Mouse (Mus musculus): ENCODE results near the gene Pram1.

DNA sequence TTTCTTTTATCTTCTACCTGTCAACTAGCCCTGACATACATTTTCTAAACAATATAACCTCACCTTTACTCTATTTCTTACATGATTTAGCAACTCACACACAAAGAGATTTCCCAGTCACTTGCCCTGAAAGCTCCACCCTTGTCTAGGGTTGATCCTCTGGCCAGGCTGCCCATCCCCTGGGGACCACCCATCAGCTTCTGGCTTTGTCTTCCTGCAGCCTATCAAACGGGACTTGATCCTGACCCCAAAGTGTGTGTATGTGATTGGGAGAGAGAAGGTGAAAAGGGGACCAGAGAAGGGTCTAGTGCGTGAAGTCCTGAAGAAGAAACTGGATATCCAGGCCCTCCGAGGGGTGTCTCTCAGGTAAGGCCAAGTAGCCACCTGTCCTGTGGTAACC lies 37.0 kb upstream of the Pram1 start:
- TF ChIP-seq GATA1 (IDR thresholded peaks at IDR 0.05; ENCODE audit: borderline replicate concordance, low read length) (no peak), TAL1 (conservative IDR thresholded peaks at IDR 0.05; ENCODE audit: low read depth, low read length) (no peak), CTCF (IDR thresholded peaks at IDR 0.05; ENCODE audit: low read depth, low read length) (no peak)

Data from G1E (cell line).